Mouse (Mus musculus) forebrain, postnatal 0 days (tissue): ENCODE data around the gene Sf3b3. TPM values are rescaled to one million over a fixed set of nuclear protein-coding genes. Genes with fewer than 3 reads are reported as not detected.

Experiments
- ATAC-seq: fragments of 200-750 bp; cut with Nextera tagmentation; 2 replicates; pipeline ENCODE4 v1.8.0; 2017; ENCODE audit warnings: mild to moderate bottlenecking, moderate library complexity
- DNase-seq: peaks from one replicate; pipeline ENCODE4 v3.0.0-alpha.2; 2015
- H3K27ac ChIP-seq: fragments of 300-500 bp; sonication (generic); 2 replicates; pipeline ENCODE4 v1.5.1; 2014; ENCODE audit warnings: low read depth, mild to moderate bottlenecking, antibody characterized with exemption, low read length, moderate library complexity, mixed read lengths
- H3K27me3 ChIP-seq: fragments of 300-500 bp; sonication (generic); 2 replicates; pipeline ENCODE4 v1.6.1; 2014; ENCODE audit warnings: mild to moderate bottlenecking, low read length, mixed read lengths; ENCODE audit not compliant: insufficient read depth
- H3K36me3 ChIP-seq: fragments of 300-500 bp; sonication (generic); 2 replicates; pipeline ENCODE4 v1.6.1; 2014; ENCODE audit warnings: mild to moderate bottlenecking, moderate library complexity; ENCODE audit not compliant: insufficient read depth
- H3K4me1 ChIP-seq: fragments of 300-500 bp; sonication (generic); 2 replicates; pipeline ENCODE4 v1.6.1; 2014; ENCODE audit warnings: antibody characterized with exemption; ENCODE audit not compliant: insufficient read depth
- H3K4me2 ChIP-seq: fragments of 300-500 bp; sonication (generic); 2 replicates; pipeline ENCODE4 v1.6.1; 2014; ENCODE audit warnings: low read depth, mild to moderate bottlenecking, moderate library complexity
- H3K4me3 ChIP-seq: fragments of 300-500 bp; sonication (generic); 2 replicates; pipeline ENCODE4 v1.5.1; 2014; ENCODE audit warnings: low read depth, low read length, mixed read lengths
- H3K9ac ChIP-seq: fragments of 300-500 bp; sonication (generic); 2 replicates; pipeline ENCODE4 v1.6.1; 2014; ENCODE audit warnings: mild to moderate bottlenecking
- H3K9me3 ChIP-seq: fragments of 300-500 bp; sonication (generic); 2 replicates; pipeline ENCODE4 v1.6.1; 2016; ENCODE audit warnings: low read length
- CTCF ChIP-seq: sonication (generic); IDR thresholded peaks from 2 replicates; pipeline ENCODE4 v1.5.1; 2016; ENCODE audit warnings: antibody characterized with exemption, control low read depth, low read depth
- WGBS: fragments of 180-500 bp; shearing (Covaris S2); extraction: QIAGEN DNeasy Blood & Tissue Kit; methylation state at CpG from one replicate; pipeline ENCODE4 v1.1.7; 2014; 5-methylcytosine and 5-hydroxymethylcytosine counted together
- polyA plus RNA-seq: library from polyadenylated mRNA; unstranded; fragments of >200 nt; fragmentation: Nextera tagmentation; extraction: Ambion mirVana; gene quantifications from 2 replicates; pipeline ENCODE4 v1.2.1, GENCODE M21; 2015
- total RNA-seq: library from RNA; depleted of rRNA; stranded (reverse); fragments of >200 nt; gene quantifications from 2 replicates; pipeline ENCODE4 v1.2.3, GENCODE M21; 2014

Gene Sf3b3
- total and polyA plus RNA-seq, 2 experiments from 2014 or later, result 64.8 to 99.2 TPM

DNA sequence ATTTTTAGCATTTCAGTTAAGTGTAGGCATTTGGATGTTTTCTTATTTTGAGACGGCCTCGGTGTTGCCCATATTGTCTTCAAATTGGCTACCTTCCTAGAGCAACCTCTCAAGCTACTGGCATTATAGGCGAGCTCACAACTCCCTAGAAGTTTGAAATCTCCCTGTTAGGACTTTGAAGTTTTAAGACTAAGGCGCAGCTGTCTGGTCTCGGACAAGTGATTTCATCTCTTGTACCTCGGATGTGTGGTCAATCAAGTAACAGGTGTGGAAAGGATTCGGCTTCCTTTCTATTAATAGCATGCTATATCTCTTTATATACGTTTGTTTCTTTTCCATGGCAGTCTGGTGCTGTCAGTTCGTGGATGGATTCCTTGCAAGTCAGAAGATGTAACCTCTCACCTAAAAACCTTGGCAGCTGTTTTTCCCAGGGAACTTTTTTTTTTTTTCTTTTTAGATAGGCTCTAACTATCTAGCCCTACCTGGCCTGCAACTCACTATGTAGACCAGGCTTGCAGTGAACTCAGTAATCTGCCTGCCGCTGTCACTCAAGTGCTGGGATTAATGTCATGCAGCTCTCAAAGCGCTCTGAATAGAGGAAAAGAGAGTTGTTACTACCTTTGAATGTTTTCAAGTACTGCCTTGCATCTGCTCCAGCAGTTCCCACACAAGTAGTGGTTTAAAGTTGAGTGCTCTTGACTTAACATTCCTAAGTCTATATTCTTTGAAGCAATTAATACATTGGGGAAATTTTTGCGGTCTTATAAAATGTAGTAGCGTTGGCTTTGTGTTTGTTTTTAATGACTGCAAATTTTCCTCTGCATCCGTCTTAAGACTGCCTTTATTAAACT is 1.3 kb upstream of the Sf3b3 start:
- DNase-seq (no peak), ATAC-seq (no peak)
- no peak for TF ChIP-seq CTCF
- Histone ChIP-seq H3K4me1 (peaks cover 16% of the 10 kb centered on the region), H3K36me3 (peaks cover 44% of the 10 kb centered on the region), H3K9ac (peak overlapping the region; percentile 83), H3K4me2 (peak overlapping the region; percentile 71), H3K27me3 (no peaks in the 10 kb centered on the region), H3K4me3 (peak overlapping the region; percentile 76), H3K27ac (no peak overlapping the region), H3K9me3 (no peaks in the 10 kb centered on the region)
- 59% methylated on average over 14 of the region's 14 CpGs for WGBS

DNA sequence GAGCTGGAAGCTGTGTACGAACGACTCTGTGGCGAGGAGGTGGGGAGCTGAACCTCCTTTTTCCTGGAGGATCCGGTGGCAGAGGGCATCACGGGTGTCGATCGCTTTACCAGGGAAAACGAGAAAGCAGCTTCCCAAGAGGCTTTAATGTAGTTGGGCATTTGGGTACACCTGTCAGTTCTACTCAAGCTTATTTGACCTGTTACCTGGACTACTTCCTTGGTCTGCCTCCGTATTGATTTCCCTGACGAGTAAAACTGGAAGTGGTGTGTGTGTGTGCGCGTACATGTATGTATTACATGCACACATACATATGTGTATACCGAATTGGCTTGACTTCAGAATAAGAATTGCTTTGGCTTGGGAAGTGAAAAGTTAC is 573 bp upstream of the Sf3b3 start:
- H3K4me2 ChIP-seq, result peak overlapping the region; percentile 71
- H3K4me1 ChIP-seq, result peaks cover 16% of the 10 kb centered on the region
- peak overlapping the region; percentile 83 for H3K9ac ChIP-seq
- H3K36me3 ChIP-seq, result peaks cover 44% of the 10 kb centered on the region
- H3K27ac ChIP-seq, result peak overlapping the region; percentile 95
- WGBS, result 2% methylated on average over 13 of the region's 13 CpGs
- no peaks in the 10 kb centered on the region for H3K9me3 ChIP-seq
- DNase-seq, result no peak
- TF ChIP-seq CTCF, result no peak
- ATAC-seq, result no peak
- no peaks in the 10 kb centered on the region for H3K27me3 ChIP-seq
- H3K4me3 ChIP-seq, result peak overlapping the region; percentile 76

- Histone ChIP-seq H3K36me3 (peaks cover 41% of the 10 kb centered on the region), H3K27me3 (no peaks in the 10 kb centered on the region), H3K9ac (peak overlapping the region; percentile 83), H3K4me2 (peak overlapping the region; percentile 71), H3K4me1 (peaks cover 16% of the 10 kb centered on the region), H3K27ac (peak overlapping the region; percentile 95), H3K4me3 (peak overlapping the region; percentile 76), H3K9me3 (no peaks in the 10 kb centered on the region)
- ATAC-seq (no peak), DNase-seq (no peak)
- WGBS, result 11% methylated on average over 17 of the region's 17 CpGs
- no peak for TF ChIP-seq CTCF
These were observed 674 bp downstream of the Sf3b3 start for GRCm38 (mm10) chr8:110845821-110846404.

GRCm38 (mm10) chr8:110844941-110845340 is 1.6 kb downstream of the Sf3b3 start:
- Histone ChIP-seq H3K4me1 (peaks cover 16% of the 10 kb centered on the region), H3K9me3 (no peaks in the 10 kb centered on the region), H3K36me3 (peaks cover 41% of the 10 kb centered on the region), H3K4me3 (no peak overlapping the region), H3K4me2 (no peak overlapping the region), H3K27ac (no peak overlapping the region), H3K9ac (no peak overlapping the region), H3K27me3 (no peaks in the 10 kb centered on the region)
- no peak for ATAC-seq
- TF ChIP-seq CTCF, result no peak
- no peak for DNase-seq
- 77% methylated on average over 3 of the region's 3 CpGs for WGBS

GRCm38 (mm10) chr8:110843207-110843606 is 3.4 kb downstream of the Sf3b3 start:
- no peaks in the 10 kb centered on the region for H3K27me3 ChIP-seq
- no peak for TF ChIP-seq CTCF
- WGBS, result 90% methylated on average over 5 of the region's 5 CpGs

DNA sequence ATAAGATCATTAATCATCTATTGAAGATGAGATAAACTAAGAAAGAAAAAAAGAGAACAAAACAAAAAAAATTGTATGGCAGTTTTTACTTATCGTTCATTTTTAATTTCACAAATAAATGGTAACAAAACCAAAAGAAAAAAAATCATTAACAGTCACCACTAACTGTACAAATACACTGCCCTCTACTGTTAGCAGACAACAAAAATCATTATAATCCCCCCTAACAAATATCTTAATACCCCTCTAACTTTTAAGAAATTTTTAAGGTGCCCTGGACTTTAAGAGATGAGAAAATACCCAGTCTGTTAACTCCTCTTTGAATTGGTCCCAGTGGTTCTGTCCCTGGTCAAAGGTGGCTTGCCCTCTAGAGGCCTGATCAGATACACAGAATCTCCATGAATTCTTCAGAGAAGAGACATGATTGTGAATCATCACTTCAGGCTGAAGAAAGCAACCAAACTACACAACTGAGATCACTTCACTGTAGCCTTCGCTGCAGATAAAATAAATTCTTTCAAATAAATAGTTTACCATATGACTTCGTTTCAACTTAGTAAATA is 4.5 kb downstream of the Sf3b3 start:
- Histone ChIP-seq H3K27ac (no peak overlapping the region), H3K27me3 (no peaks in the 10 kb centered on the region), H3K9ac (no peak overlapping the region), H3K4me3 (no peak overlapping the region), H3K4me1 (peaks cover 6% of the 10 kb centered on the region), H3K4me2 (no peak overlapping the region), H3K36me3 (peaks cover 66% of the 10 kb centered on the region), H3K9me3 (no peaks in the 10 kb centered on the region)
- TF ChIP-seq CTCF, result no peak
- ATAC-seq (no peak), DNase-seq (no peak)
- 86% methylated on average over 3 of the region's 3 CpGs for WGBS

More at GRCm38 (mm10) chr8:110843207-110843606, 3.4 kb downstream of the Sf3b3 start:
- Histone ChIP-seq H3K9ac (no peak overlapping the region), H3K4me1 (peaks cover 16% of the 10 kb centered on the region), H3K27ac (no peak overlapping the region), H3K4me3 (no peak overlapping the region), H3K9me3 (no peaks in the 10 kb centered on the region), H3K36me3 (peaks cover 55% of the 10 kb centered on the region), H3K4me2 (no peak overlapping the region)
- ATAC-seq, result no peak
- no peak for DNase-seq

DNA sequence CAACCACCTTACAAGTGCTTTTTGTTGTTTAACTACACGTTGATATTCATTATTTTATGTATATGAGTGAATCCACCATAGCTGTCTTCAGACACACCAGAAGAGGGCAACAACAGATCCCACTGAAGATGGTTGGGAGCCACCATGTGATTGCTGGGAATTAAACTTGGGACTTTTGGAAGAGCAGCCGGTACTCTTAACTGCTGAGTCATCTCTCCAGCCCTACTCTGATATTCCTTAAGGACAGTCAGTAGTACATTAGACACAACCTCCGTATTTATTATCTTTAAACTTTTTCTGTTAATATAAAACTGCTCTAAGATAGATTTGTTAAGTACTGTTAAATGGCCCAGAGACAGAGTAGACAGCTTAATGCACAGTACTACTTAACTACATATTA is 14.6 kb downstream of the Sf3b3 start:
- no peak overlapping the region for H3K27ac ChIP-seq
- no peak for DNase-seq
- no peaks in the 10 kb centered on the region for H3K9me3 ChIP-seq
- WGBS, result 91% methylated on average over 3 of the region's 3 CpGs
- peaks cover 79% of the 10 kb centered on the region for H3K36me3 ChIP-seq
- no peak for ATAC-seq
- H3K4me3 ChIP-seq, result no peak overlapping the region
- no peaks in the 10 kb centered on the region for H3K4me1 ChIP-seq
- no peak overlapping the region for H3K4me2 ChIP-seq
- no peak for TF ChIP-seq CTCF
- no peaks in the 10 kb centered on the region for H3K27me3 ChIP-seq
- H3K9ac ChIP-seq, result no peak overlapping the region
